Mouse (Mus musculus) G1E (cell line): ENCODE results near the gene Zfp507.

Source experiments
- CTCF ChIP-seq: IDR thresholded peaks from 2 replicates; pipeline ENCODE4 v1.5.1; 2012; ENCODE audit warnings: low read depth, low read length, inconsistent platforms, mixed read lengths
- TAL1 ChIP-seq: conservative IDR thresholded peaks from 2 replicates; pipeline ENCODE4 v1.6.1; 2012; ENCODE audit warnings: low read depth, low read length, inconsistent platforms, mixed read lengths

GRCm38 (mm10) chr7:35790201-35790600 is 12.6 kb downstream of the Zfp507 start:
- TF ChIP-seq CTCF (no peak), TAL1 (no peak)
